Mouse (Mus musculus): ENCODE data around the gene Gng11.

Gng11 gene

GRCm38 (mm10) chr6:4003890-4004306, at the start of gene Gng11:
Gng11 (plus strand) TSS chr6:4003904.
- DNase-seq (ENCODE audit: low read depth, low spot score), result no peak

GRCm38 (mm10) chr6:3954969-3955368, 48.7 kb upstream of the Gng11 start:
- DNase-seq (ENCODE audit: low read depth, low spot score), result no peak

- DNase-seq (ENCODE audit: low read depth, low spot score), result no peak
Measured at GRCm38 (mm10) chr6:3967676-3968626, 35.8 kb upstream of the Gng11 start.

- DNase-seq (ENCODE audit: low read depth, low spot score), result no peak
Measured at GRCm38 (mm10) chr6:3973679-3974078, 30.0 kb upstream of the Gng11 start.

- no peak for DNase-seq (ENCODE audit: low read depth, low spot score)
Measured at GRCm38 (mm10) chr6:3982661-3983284, 20.9 kb upstream of the Gng11 start.

- no peak for DNase-seq (ENCODE audit: low read depth, low spot score)
Measured at GRCm38 (mm10) chr6:3988750-3989149, 15.0 kb upstream of the Gng11 start, which contains the start of gene Tfpi2. Tfpi2 (minus strand) TSS chr6:3988919.

- DNase-seq (ENCODE audit: low read depth, low spot score), result no peak
Measured at GRCm38 (mm10) chr6:3993492-3993891, 10.2 kb upstream of the Gng11 start, which contains the start of gene Gngt1. Gngt1 (plus strand) TSS chr6:3993792.

- DNase-seq (ENCODE audit: low read depth, low spot score), result no peak
Measured at GRCm38 (mm10) chr6:3998089-3998488, 5.6 kb upstream of the Gng11 start.

- no peak for DNase-seq (ENCODE audit: low read depth, low spot score)
Measured at GRCm38 (mm10) chr6:3999296-3999695, 4.4 kb upstream of the Gng11 start.

- DNase-seq (ENCODE audit: low read depth, low spot score), result no peak
Measured at GRCm38 (mm10) chr6:4000716-4001115, 3.0 kb upstream of the Gng11 start.

- DNase-seq (ENCODE audit: low read depth, low spot score), result no peak
Measured at GRCm38 (mm10) chr6:4003445-4003844, 259 bp upstream of the Gng11 start.

GRCm38 (mm10) chr6:4004808-4005207, 1.1 kb downstream of the Gng11 start:
- DNase-seq (ENCODE audit: low read depth, low spot score), result no peak

GRCm38 (mm10) chr6:4008501-4009040, 4.9 kb downstream of the Gng11 start:
- no peak for DNase-seq (ENCODE audit: low read depth, low spot score)

GRCm38 (mm10) chr6:4009548-4009947, 5.8 kb downstream of the Gng11 start:
- DNase-seq (ENCODE audit: low read depth, low spot score), result no peak

- DNase-seq (ENCODE audit: low read depth, low spot score), result no peak
Measured at GRCm38 (mm10) chr6:4022645-4023044, 18.9 kb downstream of the Gng11 start.

GRCm38 (mm10) chr6:4026367-4026766, 22.7 kb downstream of the Gng11 start:
- DNase-seq (ENCODE audit: low read depth, low spot score), result no peak

- no peak for DNase-seq (ENCODE audit: low read depth, low spot score)
Measured at GRCm38 (mm10) chr6:4030956-4031355, 27.3 kb downstream of the Gng11 start.

- DNase-seq (ENCODE audit: low read depth, low spot score), result no peak
Measured at GRCm38 (mm10) chr6:4041821-4042220, 38.1 kb downstream of the Gng11 start.

GRCm38 (mm10) chr6:4047200-4047599, 43.5 kb downstream of the Gng11 start:
- DNase-seq (ENCODE audit: low read depth, low spot score), result no peak

- DNase-seq (ENCODE audit: low read depth, low spot score), result no peak
Measured at GRCm38 (mm10) chr6:4052843-4053242, 49.1 kb downstream of the Gng11 start.

GRCm38 (mm10) chr6:4054387-4054786, 50.7 kb downstream of the Gng11 start:
- no peak for DNase-seq (ENCODE audit: low read depth, low spot score)
